Mouse (Mus musculus) kidney, postnatal 4 days (tissue): ENCODE results near the gene Slc1a1.

ENCODE experiments used
- DNase-seq, 2 experiments: peaks; one replicate each; pipeline ENCODE4 v3.0.0; 2021; ENCODE audit warnings: mixed read lengths in 2 of 2

The Slc1a1 gene

GRCm38 (mm10) chr19:28854831-28855230 lies 20.0 kb downstream of the Slc1a1 start:
- no peak for DNase-seq

GRCm38 (mm10) chr19:28860246-28860645 lies 25.4 kb downstream of the Slc1a1 start:
- no peak for DNase-seq

GRCm38 (mm10) chr19:28863626-28864025 lies 28.8 kb downstream of the Slc1a1 start:
- no peak for DNase-seq

GRCm38 (mm10) chr19:28864981-28865380 lies 30.1 kb downstream of the Slc1a1 start:
- DNase-seq: no peak

- no peak for DNase-seq
These were observed 30.7 kb downstream of the Slc1a1 start for GRCm38 (mm10) chr19:28865501-28865900.

- no peak for DNase-seq
These were observed 34.5 kb downstream of the Slc1a1 start for GRCm38 (mm10) chr19:28869251-28869855.

- DNase-seq: no peak
These were observed 35.5 kb downstream of the Slc1a1 start for GRCm38 (mm10) chr19:28870351-28870750.

- no peak for DNase-seq
These were observed 44.6 kb downstream of the Slc1a1 start for GRCm38 (mm10) chr19:28879476-28879875.

- peak; percentile 67 to 74 for DNase-seq
These were observed 48.3 kb downstream of the Slc1a1 start for GRCm38 (mm10) chr19:28883126-28883525.

GRCm38 (mm10) chr19:28888496-28888895 lies 53.6 kb downstream of the Slc1a1 start:
- DNase-seq: no peak

GRCm38 (mm10) chr19:28889251-28889650 lies 54.4 kb downstream of the Slc1a1 start:
- DNase-seq: no peak

GRCm38 (mm10) chr19:28891238-28891637 lies 56.4 kb downstream of the Slc1a1 start:
- DNase-seq: no peak

- no peak for DNase-seq
These were observed 57.0 kb downstream of the Slc1a1 start for GRCm38 (mm10) chr19:28891864-28892263.

GRCm38 (mm10) chr19:28896639-28897038 lies 61.8 kb downstream of the Slc1a1 start:
- DNase-seq: no peak

- no peak for DNase-seq
These were observed 62.6 kb downstream of the Slc1a1 start for GRCm38 (mm10) chr19:28897497-28897896.

GRCm38 (mm10) chr19:28900771-28901170 lies 65.9 kb downstream of the Slc1a1 start:
- no peak for DNase-seq

GRCm38 (mm10) chr19:28902111-28902510 lies 67.3 kb downstream of the Slc1a1 start:
- no peak for DNase-seq

GRCm38 (mm10) chr19:28902806-28903205 lies 68.0 kb downstream of the Slc1a1 start:
- DNase-seq: no peak

- no peak for DNase-seq
These were observed 68.8 kb downstream of the Slc1a1 start for GRCm38 (mm10) chr19:28903536-28904119.

GRCm38 (mm10) chr19:28908186-28908585 lies 73.3 kb downstream of the Slc1a1 start:
- DNase-seq: no peak

- no peak for DNase-seq
These were observed 73.8 kb downstream of the Slc1a1 start for GRCm38 (mm10) chr19:28908693-28909092.

- no peak for DNase-seq
These were observed 79.7 kb downstream of the Slc1a1 start for GRCm38 (mm10) chr19:28914598-28914997.

- no peak for DNase-seq
These were observed 80.9 kb downstream of the Slc1a1 start for GRCm38 (mm10) chr19:28915602-28916250.

- DNase-seq: no peak
These were observed 81.6 kb downstream of the Slc1a1 start for GRCm38 (mm10) chr19:28916492-28916891.
